Mouse (Mus musculus) liver, postnatal 0 days (tissue): ENCODE measurements around the gene Pnkp.

Source experiments
- CTCF ChIP-seq: sonication (generic); IDR thresholded peaks from 2 replicates; pipeline ENCODE4 v1.5.1; 2016; ENCODE audit warnings: antibody characterized with exemption, low read depth
- EP300 ChIP-seq: IDR thresholded peaks from 2 replicates; pipeline ENCODE4 v1.6.1; 2016; ENCODE audit warnings: antibody characterized with exemption, low read depth, mild to moderate bottlenecking

- TF ChIP-seq CTCF (no peak), EP300 (no peak)
Observed at GRCm38 (mm10) chr7:44890737-44891136, 33.8 kb downstream of the Pnkp start.
